Mouse (Mus musculus): ENCODE measurements at regions not wholly inside any gene's neighbourhood (a gene's known extent, or its start where the extent isn't known, plus 50 kb on each side); places are given as distances from the start of the nearest gene placed in this dataset.
A peak's percentile ranks its signal among the peaks of the same experiment; 100 is the strongest.
"Not testable (repeated sequence)": the region's sequence is repeated elsewhere in the genome, so short reads cannot be mapped to it uniquely, and the experiment has no call there.

- DNase-seq, result no peak
Measured at GRCm38 (mm10) chr14:48607131-48607530, 66.5 kb downstream of the Otx2 start.

GRCm38 (mm10) chr14:48603490-48603889, 70.1 kb downstream of the Otx2 start:
- DNase-seq, result no peak

DNA sequence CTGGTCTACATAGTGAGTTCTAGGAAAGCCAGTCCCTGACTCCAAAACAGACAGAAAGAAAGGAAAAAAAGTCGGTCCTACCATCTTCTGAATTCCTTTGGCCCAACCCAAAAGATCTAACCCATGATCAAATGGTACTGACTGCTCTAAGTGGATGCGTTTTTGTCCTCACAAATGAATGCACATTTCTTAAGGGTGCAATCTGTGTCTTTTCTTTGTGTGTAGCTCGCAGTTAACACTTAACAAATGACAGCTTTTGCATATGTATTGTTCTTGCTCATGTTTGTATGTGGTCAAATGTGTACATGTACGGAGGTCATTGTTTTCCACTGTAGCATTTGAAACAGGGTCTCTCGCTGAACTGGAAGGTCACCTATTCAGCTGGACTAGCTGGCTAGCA, 79.3 kb downstream of the Otx2 start:
- DNase-seq, result no peak

GRCm38 (mm10) chr14:48593363-48593762, 80.3 kb downstream of the Otx2 start:
- no peak for DNase-seq

GRCm38 (mm10) chr14:48591483-48592230, 82.0 kb downstream of the Otx2 start:
- no peak for DNase-seq

DNA sequence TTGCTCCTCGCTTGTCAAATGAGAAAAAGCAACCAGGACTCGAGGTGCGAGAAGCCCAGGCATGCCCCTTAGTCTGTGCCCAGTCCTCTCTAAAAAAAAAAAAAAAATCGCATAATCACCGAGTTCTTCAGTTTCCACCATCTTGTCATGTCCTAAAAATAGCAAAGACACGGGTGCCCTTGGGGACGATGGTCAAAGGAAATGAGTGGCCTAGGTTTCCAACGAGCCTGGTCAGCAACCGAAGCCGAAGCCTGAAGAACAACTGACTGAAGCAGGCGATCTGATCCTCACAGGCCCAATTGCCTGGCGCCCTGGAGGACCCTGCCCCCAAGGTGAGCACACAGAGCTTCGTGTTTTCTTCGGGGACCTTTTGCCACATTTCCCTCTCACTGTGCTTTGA, 83.2 kb downstream of the Otx2 start:
- no peak for DNase-seq

GRCm38 (mm10) chr14:48589702-48590325, 83.8 kb downstream of the Otx2 start:
- no peak for DNase-seq

DNA sequence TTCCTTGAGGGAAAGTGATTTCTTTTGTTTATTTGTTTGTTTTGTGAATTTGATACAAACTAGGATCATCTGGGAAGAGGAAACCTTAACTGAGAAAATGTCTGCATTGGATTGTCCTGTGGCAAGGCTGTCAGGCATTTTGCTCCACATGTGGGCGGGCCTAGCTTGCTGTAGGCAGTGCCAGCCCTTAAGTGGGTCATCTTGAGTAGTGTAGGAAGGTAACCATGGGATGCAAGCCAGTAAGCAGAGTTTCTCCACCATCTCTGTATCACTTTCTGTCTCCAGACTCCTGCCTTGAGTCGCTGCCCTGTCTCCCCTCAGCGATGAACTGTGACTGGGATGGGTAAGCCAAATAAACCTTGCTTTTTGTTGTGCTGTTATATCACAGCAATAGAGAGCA, 87.8 kb downstream of the Otx2 start:
- DNase-seq, result no peak

DNA sequence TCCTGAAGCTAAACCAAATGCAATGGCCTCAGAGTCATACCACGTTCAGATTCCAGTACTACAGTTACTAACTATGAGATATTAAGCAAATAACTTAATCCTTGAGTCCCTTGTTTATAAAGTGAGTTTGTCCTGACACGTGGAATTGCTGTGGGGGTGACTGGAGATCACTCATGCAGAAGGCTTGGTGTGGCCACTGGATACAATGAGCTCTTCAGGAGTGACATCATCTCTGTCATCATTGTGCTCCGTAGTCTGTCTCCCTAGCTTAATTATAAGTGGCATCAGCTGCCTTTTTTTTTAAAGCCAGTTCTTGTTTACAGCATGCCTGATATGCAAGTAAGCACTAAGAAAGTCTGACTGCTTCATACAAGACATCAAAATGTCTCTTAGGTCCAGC, 89.0 kb downstream of the Otx2 start:
- DNase-seq, result no peak

GRCm38 (mm10) chr14:48583516-48583915, 90.1 kb downstream of the Otx2 start:
- no peak for DNase-seq

DNA sequence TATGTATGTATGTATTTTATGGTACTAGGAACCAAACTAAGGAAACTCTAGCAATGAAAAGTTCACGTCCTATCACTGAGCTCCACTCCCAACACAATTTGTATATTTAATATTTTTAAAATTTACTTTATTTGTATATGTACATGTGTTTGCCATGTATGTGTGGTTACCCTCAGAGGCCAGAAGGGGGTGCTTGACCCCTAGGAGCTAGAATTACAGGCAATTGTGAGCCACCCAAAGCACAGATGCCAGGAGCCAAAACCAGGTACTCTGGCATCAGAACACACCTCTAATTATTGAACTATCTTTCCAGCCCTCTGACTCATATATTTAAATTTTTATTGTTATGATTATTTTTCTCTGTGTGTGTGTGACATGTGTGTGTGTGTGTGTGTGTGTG, 91.5 kb downstream of the Otx2 start:
- DNase-seq, result peak; percentile 44 to 48

GRCm38 (mm10) chr14:48581308-48581707, 92.3 kb downstream of the Otx2 start:
- not testable (repeated sequence) for DNase-seq

- peak; percentile 24 to 29 for DNase-seq
Measured at GRCm38 (mm10) chr14:48580396-48580795, 93.2 kb downstream of the Otx2 start.

DNA sequence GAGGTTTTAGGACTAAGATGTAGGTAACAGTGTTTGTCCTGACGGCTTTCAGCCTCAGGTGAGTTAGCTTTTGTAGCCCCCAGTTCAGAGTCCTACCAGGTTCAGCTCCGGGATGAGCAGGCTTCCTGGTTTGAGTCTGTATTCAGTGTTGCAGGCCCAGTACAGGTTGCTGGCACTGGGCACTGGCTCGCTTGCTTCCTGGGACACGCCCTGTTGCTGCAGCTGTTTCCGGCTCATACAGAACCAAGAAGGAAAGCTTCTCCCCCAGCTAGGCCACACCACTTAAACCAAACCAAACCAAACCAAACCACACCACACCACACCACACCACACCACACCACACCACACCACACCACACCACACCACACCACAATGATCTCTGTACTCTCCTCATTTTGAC, 93.6 kb downstream of the Otx2 start:
- no peak for DNase-seq

Data from cerebellum, postnatal 10 days (tissue).